Mouse (Mus musculus): ENCODE measurements around the gene Cyren. TPM values are rescaled to one million over a fixed set of nuclear protein-coding genes. Genes with fewer than 3 reads are reported as not detected.

Cyren gene
- polyA plus RNA-seq, 1 experiment from 2014 or later = 11.6 TPM

DNA sequence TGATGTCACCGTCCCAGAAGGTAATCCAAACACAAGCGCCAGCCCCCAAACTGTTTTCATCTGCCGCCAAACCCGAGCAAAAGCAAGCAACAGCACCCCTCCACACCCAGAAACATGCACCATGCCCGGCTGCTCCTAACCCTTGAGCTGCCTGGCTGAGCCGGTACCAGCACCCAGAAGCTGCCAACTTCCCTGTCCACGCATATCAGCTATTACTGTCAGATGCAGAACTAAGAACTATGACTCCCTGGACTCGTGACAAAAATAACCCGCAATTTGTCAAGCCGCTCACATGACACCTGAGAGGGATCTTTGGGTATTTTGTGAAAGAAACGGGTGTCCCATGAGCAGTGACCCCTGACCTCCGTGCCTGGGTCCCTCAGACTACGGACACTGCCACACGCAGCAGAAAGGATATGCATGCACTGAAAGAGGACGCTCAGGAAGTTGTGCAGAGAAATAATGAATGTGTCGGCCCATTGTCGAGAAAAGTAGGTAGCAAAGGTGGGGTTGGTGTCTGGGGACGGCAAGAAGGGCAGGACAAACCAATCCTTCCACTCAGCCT is 29.9 kb upstream of the Cyren start:
- no peaks in the 10 kb centered on the region for H3K27me3 ChIP-seq
- peaks cover 22% of the 10 kb centered on the region for H3K4me1 ChIP-seq (replicated peaks)
- H3K9ac ChIP-seq (replicated peaks) = 0 out of 2 replicates have a peak overlapping the region, but pooled peaks have one; percentile 23
- WGBS = 90% methylated on average over 18 of the region's 18 CpGs
- ATAC-seq = no peak
- H3K4me3 ChIP-seq (replicated peaks) = no peak overlapping the region
- no peak overlapping the region for H3K27ac ChIP-seq
- peaks cover 47% of the 10 kb centered on the region for H3K36me3 ChIP-seq
- H3K4me2 ChIP-seq (replicated peaks) = no peak overlapping the region
- H3K9me3 ChIP-seq = no peaks in the 10 kb centered on the region

DNA sequence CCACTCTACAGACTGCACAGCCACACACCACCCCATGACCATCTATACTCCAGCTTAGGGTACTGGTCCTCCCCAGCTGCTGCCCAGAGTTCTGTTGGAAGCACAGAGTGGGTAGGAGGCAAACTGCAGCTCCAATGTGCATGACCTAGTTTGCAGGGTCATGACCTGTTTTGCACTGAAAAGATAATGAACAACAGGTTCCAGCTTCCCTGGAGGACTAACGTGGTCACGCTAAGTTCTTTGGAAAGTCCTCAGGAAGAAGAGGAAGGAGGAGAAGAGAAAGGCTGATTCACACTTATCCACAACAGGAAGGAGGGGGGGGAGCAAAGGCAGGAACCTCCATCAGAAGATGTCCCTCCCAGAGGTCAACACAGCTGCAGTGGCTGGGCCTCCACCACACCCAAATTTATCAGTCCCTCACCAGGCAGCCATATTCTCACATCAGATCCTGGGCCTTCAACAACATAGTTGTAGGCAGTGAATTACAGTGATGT is 29.3 kb upstream of the Cyren start:
- no peak for ATAC-seq
- H3K4me3 ChIP-seq (replicated peaks) = no peak overlapping the region
- H3K27me3 ChIP-seq = no peaks in the 10 kb centered on the region
- H3K36me3 ChIP-seq = peaks cover 54% of the 10 kb centered on the region
- no peaks in the 10 kb centered on the region for H3K9me3 ChIP-seq
- H3K27ac ChIP-seq = no peak overlapping the region
- no peak overlapping the region for H3K9ac ChIP-seq (replicated peaks)
- H3K4me2 ChIP-seq (replicated peaks) = no peak overlapping the region
- 74% methylated on average over 2 of the region's 2 CpGs for WGBS
- peaks cover 23% of the 10 kb centered on the region for H3K4me1 ChIP-seq (replicated peaks)

DNA sequence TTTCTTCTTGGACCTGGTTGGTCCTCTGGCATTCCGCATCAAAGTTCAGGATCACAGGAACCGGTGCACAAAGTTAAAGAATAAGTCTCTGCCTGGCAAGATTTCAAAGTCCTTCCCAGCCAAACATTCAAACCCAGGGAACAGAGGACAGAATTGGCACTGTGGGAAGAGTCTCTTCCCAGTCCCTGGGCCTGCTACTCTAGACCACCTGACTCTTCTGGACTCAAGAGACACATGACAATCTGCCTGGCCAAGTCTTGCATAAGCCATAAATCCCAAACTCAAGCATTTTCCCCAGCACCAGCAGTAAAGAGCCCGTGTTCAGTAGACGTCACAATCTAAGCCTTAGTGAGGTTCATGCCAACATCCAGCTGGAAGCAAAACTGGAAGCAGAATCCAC is 28.8 kb upstream of the Cyren start:
- no peak overlapping the region for H3K9ac ChIP-seq (replicated peaks)
- H3K4me3 ChIP-seq (replicated peaks) = no peak overlapping the region
- H3K4me1 ChIP-seq (replicated peaks) = peaks cover 26% of the 10 kb centered on the region
- no peak for ATAC-seq
- no peak overlapping the region for H3K4me2 ChIP-seq (replicated peaks)
- no peak overlapping the region for H3K27ac ChIP-seq
- no peaks in the 10 kb centered on the region for H3K9me3 ChIP-seq
- 91% methylated on average over 4 of the region's 4 CpGs for WGBS
- peaks cover 58% of the 10 kb centered on the region for H3K36me3 ChIP-seq
- no peaks in the 10 kb centered on the region for H3K27me3 ChIP-seq

DNA sequence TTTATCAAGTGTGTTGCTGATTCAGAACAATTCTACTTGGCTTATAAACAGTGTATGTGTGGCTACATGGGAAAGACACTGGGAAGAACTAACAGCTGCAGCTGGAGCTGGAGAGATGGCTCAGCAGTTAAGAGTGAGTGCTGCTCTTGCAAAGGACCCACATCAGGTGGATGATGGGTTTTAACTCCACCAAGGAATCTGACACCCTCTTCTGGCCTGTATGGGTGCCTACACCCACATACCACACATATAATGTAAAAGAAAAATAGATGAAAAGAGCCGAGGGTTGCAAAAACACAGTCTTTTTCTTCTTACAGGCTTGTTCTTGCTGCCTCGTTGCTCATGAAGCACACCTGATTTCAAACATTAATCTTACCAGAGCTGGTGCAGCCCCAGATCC is 28.3 kb upstream of the Cyren start:
- H3K4me1 ChIP-seq (replicated peaks) = peaks cover 26% of the 10 kb centered on the region
- no peaks in the 10 kb centered on the region for H3K9me3 ChIP-seq
- no peak overlapping the region for H3K4me2 ChIP-seq (replicated peaks)
- H3K36me3 ChIP-seq = peaks cover 62% of the 10 kb centered on the region
- no peak overlapping the region for H3K4me3 ChIP-seq (replicated peaks)
- no peak overlapping the region for H3K27ac ChIP-seq
- no peak overlapping the region for H3K9ac ChIP-seq (replicated peaks)
- no peaks in the 10 kb centered on the region for H3K27me3 ChIP-seq
- WGBS = 87% methylated on average over 2 of the region's 2 CpGs
- ATAC-seq = no peak

DNA sequence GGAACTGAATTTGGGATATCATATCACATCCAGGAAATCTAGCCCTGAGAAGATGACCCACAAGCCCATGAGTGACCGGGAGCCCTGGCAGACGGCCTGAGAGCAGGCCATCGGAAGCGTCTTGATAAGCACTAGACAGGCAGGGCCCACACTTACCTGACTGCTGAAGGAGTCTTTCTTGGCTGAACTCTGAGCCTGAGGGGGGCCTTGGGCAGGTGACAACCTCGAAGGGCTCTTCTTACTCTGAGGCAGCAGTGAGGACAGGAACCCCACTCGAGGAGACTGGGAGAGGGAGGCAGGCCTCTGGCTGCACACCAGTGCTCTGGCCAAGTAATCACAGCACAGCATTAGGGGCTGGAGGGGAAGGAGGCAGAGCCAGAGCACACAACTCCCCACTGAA is 26.5 kb upstream of the Cyren start:
- peaks cover 79% of the 10 kb centered on the region for H3K36me3 ChIP-seq
- H3K9ac ChIP-seq (replicated peaks) = no peak overlapping the region
- H3K27me3 ChIP-seq = no peaks in the 10 kb centered on the region
- no peak overlapping the region for H3K4me2 ChIP-seq (replicated peaks)
- ATAC-seq = no peak
- 95% methylated on average over 6 of the region's 6 CpGs for WGBS
- H3K4me1 ChIP-seq (replicated peaks) = peaks cover 17% of the 10 kb centered on the region
- H3K4me3 ChIP-seq (replicated peaks) = no peak overlapping the region
- no peaks in the 10 kb centered on the region for H3K9me3 ChIP-seq
- H3K27ac ChIP-seq = no peak overlapping the region

DNA sequence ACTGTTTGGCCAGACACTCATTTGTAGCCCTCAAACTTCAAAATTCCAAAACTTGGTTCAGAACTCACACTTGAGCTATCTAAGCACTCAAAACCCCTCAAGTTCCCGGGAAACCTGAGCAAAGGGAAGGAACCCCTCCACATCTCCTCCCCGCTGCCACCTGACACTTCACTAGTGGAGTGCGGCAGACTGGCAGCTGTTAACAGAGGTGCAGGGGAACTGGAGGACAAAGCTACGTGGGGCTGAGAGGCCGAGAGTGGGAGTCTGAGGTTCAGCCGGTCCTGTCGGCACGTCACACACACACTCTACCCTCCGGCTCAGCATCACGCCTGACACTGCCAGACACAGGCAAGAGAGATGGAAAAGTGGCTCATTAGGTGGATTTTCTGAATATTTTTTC is 26.0 kb upstream of the Cyren start:
- 90% methylated on average over 10 of the region's 10 CpGs for WGBS
- Histone ChIP-seq H3K4me1 (replicated peaks) (peaks cover 12% of the 10 kb centered on the region), H3K36me3 (peaks cover 84% of the 10 kb centered on the region), H3K4me2 (replicated peaks) (no peak overlapping the region), H3K4me3 (replicated peaks) (no peak overlapping the region), H3K27me3 (no peaks in the 10 kb centered on the region), H3K9me3 (no peaks in the 10 kb centered on the region), H3K27ac (no peak overlapping the region), H3K9ac (replicated peaks) (no peak overlapping the region)
- ATAC-seq = no peak

DNA sequence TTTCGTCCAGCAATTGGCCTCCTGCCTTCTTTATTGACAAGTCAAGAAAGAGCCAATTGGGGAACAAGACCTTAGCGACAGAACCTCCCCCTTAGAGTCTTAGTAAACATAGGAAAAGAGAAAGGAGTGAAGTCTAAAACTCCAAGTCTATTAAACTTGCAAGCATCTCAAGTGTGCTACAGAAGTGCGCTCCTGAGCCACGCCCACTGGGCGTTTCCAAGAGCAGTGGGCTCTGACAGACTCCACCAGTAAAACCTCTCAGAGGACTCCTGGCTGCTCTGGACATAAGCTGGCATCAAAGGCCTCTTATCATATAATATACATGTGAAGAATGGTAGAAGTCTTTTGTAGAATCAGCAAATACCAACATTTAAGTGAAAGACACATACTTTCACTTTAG is 25.6 kb upstream of the Cyren start:
- Histone ChIP-seq H3K27me3 (no peaks in the 10 kb centered on the region), H3K4me3 (replicated peaks) (no peak overlapping the region), H3K27ac (no peak overlapping the region), H3K9me3 (no peaks in the 10 kb centered on the region), H3K4me2 (replicated peaks) (no peak overlapping the region), H3K36me3 (peaks cover 85% of the 10 kb centered on the region), H3K9ac (replicated peaks) (no peak overlapping the region), H3K4me1 (replicated peaks) (peaks cover 9% of the 10 kb centered on the region; the same call in 1 of the 2 replicates)
- ATAC-seq = no peak
- 85% methylated on average over 5 of the region's 5 CpGs for WGBS

DNA sequence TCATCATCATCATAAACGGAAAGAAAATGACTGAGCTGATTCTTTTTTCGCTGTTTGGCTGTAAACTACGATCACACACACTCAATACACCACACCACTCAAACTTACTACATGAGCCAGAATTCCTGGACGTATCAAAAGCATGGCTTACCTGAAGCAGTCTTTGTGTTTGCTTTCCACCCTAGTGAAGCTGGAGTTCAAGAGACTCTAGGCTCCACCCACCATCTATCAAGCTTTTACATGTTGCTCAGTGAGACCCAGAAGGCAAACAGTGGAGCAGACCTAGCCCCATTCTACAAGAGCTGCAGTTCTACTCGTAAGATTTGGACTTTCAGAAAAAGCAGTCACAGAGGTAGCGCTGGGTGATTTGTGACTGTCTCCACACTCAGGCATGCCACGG is 24.7 kb upstream of the Cyren start:
- WGBS = 92% methylated on average over 7 of the region's 7 CpGs
- Histone ChIP-seq H3K4me3 (replicated peaks) (no peak overlapping the region), H3K9ac (replicated peaks) (no peak overlapping the region), H3K4me2 (replicated peaks) (no peak overlapping the region), H3K4me1 (replicated peaks) (peaks cover 5% of the 10 kb centered on the region; the same call in 1 of the 2 replicates), H3K27me3 (no peaks in the 10 kb centered on the region), H3K27ac (no peak overlapping the region), H3K36me3 (peaks cover 87% of the 10 kb centered on the region), H3K9me3 (no peaks in the 10 kb centered on the region)
- ATAC-seq = no peak

DNA sequence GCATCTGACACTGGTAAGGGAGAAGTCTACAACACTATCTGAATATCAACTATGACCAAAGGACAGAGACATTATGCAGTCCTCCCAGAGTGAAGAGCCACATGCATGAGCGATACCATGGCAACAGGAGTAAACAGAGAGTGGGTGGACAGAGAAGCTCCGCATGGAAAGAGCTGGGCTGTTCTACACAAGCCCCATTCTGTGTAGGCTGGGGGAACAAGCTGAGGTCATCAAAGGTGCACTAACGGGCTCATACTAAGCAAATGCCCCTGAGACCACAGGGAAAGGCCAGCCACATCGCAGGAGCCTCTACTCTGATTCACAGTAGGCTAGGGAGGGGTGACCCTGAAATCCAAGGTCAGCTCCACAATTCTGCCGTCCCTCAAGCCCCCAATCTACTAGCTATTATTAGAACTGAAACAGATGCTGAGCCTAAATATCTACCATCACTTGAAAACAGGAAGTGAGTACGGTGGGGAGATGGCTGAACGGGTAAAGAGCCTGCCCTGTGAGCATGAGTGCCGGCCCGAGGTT is 24.1 kb upstream of the Cyren start:
- Histone ChIP-seq H3K4me3 (replicated peaks) (no peak overlapping the region), H3K9ac (replicated peaks) (no peak overlapping the region), H3K9me3 (no peaks in the 10 kb centered on the region), H3K36me3 (peaks cover 87% of the 10 kb centered on the region), H3K4me1 (replicated peaks) (peaks cover 5% of the 10 kb centered on the region; the same call in 1 of the 2 replicates), H3K27ac (no peak overlapping the region), H3K27me3 (no peaks in the 10 kb centered on the region), H3K4me2 (replicated peaks) (no peak overlapping the region)
- no peak for ATAC-seq
- WGBS = 67% methylated on average over 9 of the region's 9 CpGs

DNA sequence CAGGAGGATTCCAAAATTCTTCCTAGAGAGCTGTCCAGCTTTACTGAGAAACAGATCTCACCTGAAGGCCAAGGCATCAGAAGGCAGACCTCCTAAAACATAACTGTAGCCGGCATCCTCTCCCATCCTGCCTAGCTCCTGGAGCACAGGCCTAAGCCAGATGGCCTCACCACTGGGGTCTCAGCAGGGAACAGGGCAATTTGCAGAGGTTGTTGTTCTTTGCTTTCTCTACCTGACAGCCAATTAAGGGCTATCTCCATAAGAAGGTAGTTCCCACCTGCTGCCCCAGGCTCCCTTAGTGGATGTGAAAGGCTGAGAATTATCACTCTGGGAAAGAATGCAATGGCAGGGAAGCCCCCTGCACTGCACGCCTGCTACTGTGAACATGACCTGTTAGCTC is 23.1 kb upstream of the Cyren start:
- Histone ChIP-seq H3K9ac (replicated peaks) (no peak overlapping the region), H3K36me3 (peaks cover 82% of the 10 kb centered on the region), H3K4me3 (replicated peaks) (no peak overlapping the region), H3K4me1 (replicated peaks) (peaks cover 5% of the 10 kb centered on the region; the same call in 1 of the 2 replicates), H3K4me2 (replicated peaks) (no peak overlapping the region), H3K9me3 (no peaks in the 10 kb centered on the region), H3K27ac (no peak overlapping the region), H3K27me3 (no peaks in the 10 kb centered on the region)
- 83% methylated on average over 2 of the region's 2 CpGs for WGBS
- no peak for ATAC-seq

DNA sequence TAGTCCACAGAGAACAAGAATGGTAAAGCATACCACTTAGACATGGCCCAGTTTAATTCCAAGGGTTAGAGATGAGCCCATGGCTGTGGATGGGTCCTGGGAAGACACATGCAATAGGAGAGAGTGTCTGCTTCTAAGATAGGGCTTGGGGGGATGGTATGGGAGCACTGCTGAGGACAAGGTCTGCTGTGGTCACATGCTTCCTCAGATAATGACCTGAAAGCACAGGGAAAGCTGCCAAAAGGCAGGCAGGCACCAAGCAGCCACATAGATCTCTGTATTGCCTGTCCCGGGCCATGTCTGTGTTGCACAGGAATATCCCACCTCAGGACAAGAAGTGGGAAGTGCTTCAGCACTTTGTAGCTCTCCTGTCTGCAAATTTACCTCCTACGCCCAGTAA is 21.3 kb upstream of the Cyren start:
- no peak overlapping the region for H3K4me3 ChIP-seq (replicated peaks)
- no peak overlapping the region for H3K4me2 ChIP-seq (replicated peaks)
- H3K4me1 ChIP-seq (replicated peaks) = peaks cover 5% of the 10 kb centered on the region; the same call in 1 of the 2 replicates
- no peaks in the 10 kb centered on the region for H3K9me3 ChIP-seq
- WGBS = 85% methylated on average over 2 of the region's 2 CpGs
- no peak overlapping the region for H3K27ac ChIP-seq
- H3K36me3 ChIP-seq = peaks cover 82% of the 10 kb centered on the region
- H3K27me3 ChIP-seq = no peaks in the 10 kb centered on the region
- no peak for ATAC-seq
- H3K9ac ChIP-seq (replicated peaks) = no peak overlapping the region

DNA sequence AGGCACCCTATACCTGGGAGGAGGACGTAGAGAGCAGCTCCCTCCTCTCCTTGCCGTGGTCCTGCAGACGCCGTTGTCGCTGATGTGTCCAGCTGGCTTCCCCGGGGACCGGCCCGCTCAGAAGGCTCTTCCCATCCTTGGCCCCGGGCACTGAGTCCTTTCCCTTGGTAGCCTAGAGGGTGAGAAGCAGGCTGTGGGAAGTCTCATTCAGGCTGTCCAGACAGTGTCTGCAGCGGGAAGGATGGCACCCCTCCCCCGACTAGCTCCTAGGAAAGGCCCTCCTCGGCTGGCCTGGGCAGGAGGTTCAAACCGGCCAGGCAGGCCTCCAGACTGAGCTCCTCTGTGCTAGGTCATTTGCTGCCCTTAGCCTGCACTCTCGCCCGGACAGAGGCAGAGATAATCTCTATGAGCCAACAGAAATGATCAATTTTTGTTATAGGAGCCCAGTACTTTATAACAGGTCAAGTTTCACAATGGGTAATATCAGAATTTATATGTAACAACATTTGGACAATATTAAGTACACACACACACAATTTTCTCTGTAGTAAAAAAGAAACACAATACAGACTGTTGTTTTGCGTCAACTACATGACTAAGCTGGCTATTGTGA is 18.4 kb upstream of the Cyren start:
- no peak overlapping the region for H3K27ac ChIP-seq
- WGBS = 47% methylated on average over 16 of the region's 16 CpGs
- H3K27me3 ChIP-seq = no peaks in the 10 kb centered on the region
- H3K9ac ChIP-seq (replicated peaks) = 0 out of 2 replicates have a peak overlapping the region, but pooled peaks have one; percentile 28
- H3K4me1 ChIP-seq (replicated peaks) = no peaks in the 10 kb centered on the region; the same call in 1 of the 2 replicates
- H3K9me3 ChIP-seq = no peaks in the 10 kb centered on the region
- peaks cover 88% of the 10 kb centered on the region for H3K36me3 ChIP-seq
- no peak overlapping the region for H3K4me3 ChIP-seq (replicated peaks)
- ATAC-seq = no peak
- no peak overlapping the region for H3K4me2 ChIP-seq (replicated peaks)
